Mouse (Mus musculus) lung, postnatal 0 days (tissue): ENCODE measurements around the gene Hexim1. TPM values are rescaled to one million over a fixed set of nuclear protein-coding genes. Genes with fewer than 3 reads are reported as not detected.
A peak's percentile ranks its signal among the peaks of the same experiment; 100 is the strongest.

Experiments
- ATAC-seq: fragments of 200-750 bp; cut with Nextera tagmentation; 2 replicates; pipeline ENCODE4 v1.8.0; 2017; ENCODE audit warnings: moderate library complexity
- DNase-seq: peaks from one replicate; pipeline ENCODE4 v3.0.0-alpha.2; 2016; ENCODE audit warnings: low spot score
- H3K27ac ChIP-seq: fragments of 300-500 bp; sonication (generic); 2 replicates; pipeline ENCODE4 v1.5.1; 2014; ENCODE audit warnings: antibody characterized with exemption, mild to moderate bottlenecking, low read length, mixed read lengths
- H3K27me3 ChIP-seq: fragments of 300-500 bp; sonication (generic); replicated peaks from 2 replicates; pipeline ENCODE4 v1.6.1; 2014; ENCODE audit warnings: low read length, mixed read lengths; ENCODE audit not compliant: insufficient read depth
- H3K36me3 ChIP-seq: fragments of 300-500 bp; sonication (generic); 2 replicates; pipeline ENCODE4 v1.6.1; 2014; ENCODE audit warnings: low read length, mixed read lengths; ENCODE audit not compliant: insufficient read depth
- H3K4me1 ChIP-seq: fragments of 300-500 bp; sonication (generic); 2 replicates; pipeline ENCODE4 v1.6.1; 2014; ENCODE audit warnings: antibody characterized with exemption, low read depth, low read length, mixed read lengths; ENCODE audit not compliant: insufficient read depth
- H3K4me2 ChIP-seq: fragments of 300-500 bp; sonication (generic); replicated peaks from 2 replicates; pipeline ENCODE4 v1.6.1; 2014; ENCODE audit warnings: low read depth, mild to moderate bottlenecking, low read length, moderate library complexity, mixed read lengths
- H3K4me3 ChIP-seq: fragments of 300-500 bp; sonication (generic); 2 replicates; pipeline ENCODE4 v1.5.1; 2014; ENCODE audit warnings: low read depth, low read length
- H3K9ac ChIP-seq: fragments of 300-500 bp; sonication (generic); replicated peaks from 2 replicates; pipeline ENCODE4 v1.6.1; 2014; ENCODE audit warnings: low read depth, mild to moderate bottlenecking
- H3K9me3 ChIP-seq: fragments of 300-500 bp; sonication (generic); 2 replicates; pipeline ENCODE4 v1.6.1; 2016; ENCODE audit warnings: low read length, mixed read lengths
- CTCF ChIP-seq: IDR thresholded peaks from 2 replicates; pipeline ENCODE4 v1.5.1; 2016; ENCODE audit warnings: antibody characterized with exemption, mild to moderate bottlenecking
- EP300 ChIP-seq: IDR thresholded peaks from 2 replicates; pipeline ENCODE4 v1.6.1; 2016; ENCODE audit warnings: antibody characterized with exemption, mild to moderate bottlenecking, control low read depth
- WGBS: fragments of 180-500 bp; shearing (Covaris S2); extraction: QIAGEN DNeasy Blood & Tissue Kit; methylation state at CpG from one replicate; pipeline ENCODE4 v1.1.7; 2014; 5-methylcytosine and 5-hydroxymethylcytosine counted together
- polyA plus RNA-seq: library from polyadenylated mRNA; unstranded; fragments of >200 nt; fragmentation: Nextera tagmentation; extraction: Ambion mirVana; gene quantifications from 2 replicates; pipeline ENCODE4 v1.2.1, GENCODE M21; 2015

The Hexim1 gene
- polyA plus RNA-seq, 1 experiment from 2014 or later = 6.5 TPM

- WGBS = 69% methylated on average over 4 of the region's 4 CpGs
- Histone ChIP-seq H3K9ac (no peak overlapping the region), H3K27ac (no peak overlapping the region), H3K36me3 (0 out of 2 replicates have a peak, but pooled peaks cover 4% of the 10 kb centered on the region), H3K4me2 (no peak overlapping the region), H3K4me1 (peaks cover 10% of the 10 kb centered on the region), H3K9me3 (no peaks in the 10 kb centered on the region), H3K4me3 (no peak overlapping the region), H3K27me3 (no peaks in the 10 kb centered on the region)
- TF ChIP-seq EP300 (no peak), CTCF (no peak)
- ATAC-seq (no peak), DNase-seq (no peak)
Observed at GRCm38 (mm10) chr11:103106386-103106785, 9.6 kb upstream of the Hexim1 start.

GRCm38 (mm10) chr11:103111301-103111700, 4.7 kb upstream of the Hexim1 start:
- Histone ChIP-seq H3K4me2 (peak overlapping the region; percentile 75), H3K27me3 (no peaks in the 10 kb centered on the region), H3K9me3 (no peaks in the 10 kb centered on the region), H3K9ac (peak overlapping the region; percentile 43), H3K4me1 (peaks cover 17% of the 10 kb centered on the region; the same call in 1 of the 2 replicates), H3K4me3 (peak overlapping the region; percentile 37; the same call in 1 of the 2 replicates), H3K27ac (peak overlapping the region; percentile 66; the same call in 1 of the 2 replicates), H3K36me3 (no peaks in the 10 kb centered on the region)
- 21% methylated on average over 10 of the region's 10 CpGs for WGBS
- ATAC-seq = no peak
- DNase-seq = no peak
- no peak for TF ChIP-seq CTCF
- no peak for TF ChIP-seq EP300

GRCm38 (mm10) chr11:103111881-103112551, 4.0 kb upstream of the Hexim1 start:
- H3K27me3 ChIP-seq = no peaks in the 10 kb centered on the region
- H3K4me2 ChIP-seq = peak overlapping the region; percentile 75
- WGBS = 2% methylated on average over 28 of the region's 28 CpGs
- DNase-seq = peak; percentile 82
- H3K9ac ChIP-seq = peak overlapping the region; percentile 43
- peaks cover 17% of the 10 kb centered on the region; the same call in 1 of the 2 replicates for H3K4me1 ChIP-seq
- H3K27ac ChIP-seq = peak overlapping the region; percentile 66; the same call in 1 of the 2 replicates
- no peaks in the 10 kb centered on the region for H3K36me3 ChIP-seq
- H3K4me3 ChIP-seq = peak overlapping the region; percentile 37
- H3K9me3 ChIP-seq = no peaks in the 10 kb centered on the region
- ATAC-seq = peak; percentile 22
- TF ChIP-seq CTCF = no peak
- TF ChIP-seq EP300 = no peak

- Histone ChIP-seq H3K4me3 (peak overlapping the region; percentile 37), H3K27ac (peak overlapping the region; percentile 66; the same call in 1 of the 2 replicates), H3K4me2 (peak overlapping the region; percentile 75), H3K9me3 (no peaks in the 10 kb centered on the region), H3K36me3 (no peaks in the 10 kb centered on the region), H3K27me3 (no peaks in the 10 kb centered on the region), H3K4me1 (peaks cover 17% of the 10 kb centered on the region; the same call in 1 of the 2 replicates), H3K9ac (peak overlapping the region; percentile 43)
- WGBS = 27% methylated on average over 9 of the region's 9 CpGs
- DNase-seq = no peak
- ATAC-seq = no peak
- no peak for TF ChIP-seq CTCF
- TF ChIP-seq EP300 = no peak
Observed at GRCm38 (mm10) chr11:103112552-103112912, 3.5 kb upstream of the Hexim1 start.

GRCm38 (mm10) chr11:103113005-103113404, 3.0 kb upstream of the Hexim1 start:
- DNase-seq (no peak), ATAC-seq (no peak)
- Histone ChIP-seq H3K36me3 (no peaks in the 10 kb centered on the region), H3K9ac (no peak overlapping the region), H3K4me3 (no peak overlapping the region), H3K9me3 (no peaks in the 10 kb centered on the region), H3K4me1 (peaks cover 17% of the 10 kb centered on the region; the same call in 1 of the 2 replicates), H3K27ac (no peak overlapping the region), H3K27me3 (no peaks in the 10 kb centered on the region), H3K4me2 (no peak overlapping the region)
- TF ChIP-seq CTCF (no peak), EP300 (no peak)
- 48% methylated on average over 12 of the region's 12 CpGs for WGBS

GRCm38 (mm10) chr11:103113771-103114170, 2.3 kb upstream of the Hexim1 start:
- WGBS = 71% methylated on average over 4 of the region's 4 CpGs
- no peak overlapping the region for H3K9ac ChIP-seq

More at GRCm38 (mm10) chr11:103113771-103114170, 2.3 kb upstream of the Hexim1 start:
- Histone ChIP-seq H3K9me3 (no peaks in the 10 kb centered on the region), H3K27ac (no peak overlapping the region), H3K4me3 (no peak overlapping the region), H3K4me2 (no peak overlapping the region), H3K27me3 (no peaks in the 10 kb centered on the region), H3K4me1 (peaks cover 21% of the 10 kb centered on the region; the same call in 1 of the 2 replicates), H3K36me3 (no peaks in the 10 kb centered on the region)
- DNase-seq (no peak), ATAC-seq (no peak)
- TF ChIP-seq EP300 = no peak
- no peak for TF ChIP-seq CTCF
